Mouse (Mus musculus): Measurements from ENCODE around the gene Vangl1.
"Not testable (repeated sequence)": the region's sequence is repeated elsewhere in the genome, so short reads cannot be mapped to it uniquely, and the experiment has no call there.

Gene Vangl1

GRCm38 (mm10) chr3:102169197-102169905 is 35.1 kb downstream of the Vangl1 start:
- DNase-seq (ENCODE audit: low spot score): peak; percentile 95

- no peak for DNase-seq (ENCODE audit: low spot score)
Observed at GRCm38 (mm10) chr3:102167555-102168210, 36.8 kb downstream of the Vangl1 start.

GRCm38 (mm10) chr3:102166794-102167193 is 37.7 kb downstream of the Vangl1 start:
- no peak for DNase-seq (ENCODE audit: low spot score)

GRCm38 (mm10) chr3:102166287-102166620 is 38.2 kb downstream of the Vangl1 start:
- DNase-seq (ENCODE audit: low spot score): no peak

- DNase-seq (ENCODE audit: low spot score): no peak
Observed at GRCm38 (mm10) chr3:102165536-102166286, 38.8 kb downstream of the Vangl1 start.

- DNase-seq (ENCODE audit: low spot score): no peak
Observed at GRCm38 (mm10) chr3:102164911-102165310, 39.6 kb downstream of the Vangl1 start.

GRCm38 (mm10) chr3:102163861-102164260 is 40.6 kb downstream of the Vangl1 start:
- DNase-seq (ENCODE audit: low spot score): not testable (repeated sequence)

- no peak for DNase-seq (ENCODE audit: low spot score)
Observed at GRCm38 (mm10) chr3:102159423-102160325, 44.8 kb downstream of the Vangl1 start.

GRCm38 (mm10) chr3:102158759-102159422 is 45.6 kb downstream of the Vangl1 start:
- no peak for DNase-seq (ENCODE audit: low spot score)

GRCm38 (mm10) chr3:102157652-102158051 is 46.8 kb downstream of the Vangl1 start:
- DNase-seq (ENCODE audit: low spot score): no peak

- DNase-seq (ENCODE audit: low spot score): no peak
Observed at GRCm38 (mm10) chr3:102156737-102157136, 47.8 kb downstream of the Vangl1 start.

GRCm38 (mm10) chr3:102154107-102154506 is 50.4 kb downstream of the Vangl1 start:
- no peak for DNase-seq (ENCODE audit: low spot score)

- DNase-seq (ENCODE audit: low spot score): no peak
Observed at GRCm38 (mm10) chr3:102152872-102153271, 51.6 kb downstream of the Vangl1 start.

- no peak for DNase-seq (ENCODE audit: low spot score)
Observed at GRCm38 (mm10) chr3:102152471-102152870, 52.0 kb downstream of the Vangl1 start.

- DNase-seq (ENCODE audit: low spot score): no peak
Observed at GRCm38 (mm10) chr3:102151850-102152249, 52.6 kb downstream of the Vangl1 start.

- no peak for DNase-seq (ENCODE audit: low spot score)
Observed at GRCm38 (mm10) chr3:102149941-102150340, 54.6 kb downstream of the Vangl1 start.

GRCm38 (mm10) chr3:102147189-102147588 is 57.3 kb downstream of the Vangl1 start:
- DNase-seq (ENCODE audit: low spot score): no peak

- no peak for DNase-seq (ENCODE audit: low spot score)
Observed at GRCm38 (mm10) chr3:102146428-102146827, 58.1 kb downstream of the Vangl1 start.

GRCm38 (mm10) chr3:102145645-102146386 is 58.7 kb downstream of the Vangl1 start:
- DNase-seq (ENCODE audit: low spot score): no peak

- DNase-seq (ENCODE audit: low spot score): no peak
Observed at GRCm38 (mm10) chr3:102144401-102144800, 60.1 kb downstream of the Vangl1 start.

GRCm38 (mm10) chr3:102143536-102143935 is 61.0 kb downstream of the Vangl1 start:
- DNase-seq (ENCODE audit: low spot score): no peak

Data from layer of hippocampus, adult 9-10 months (tissue).